28 mouse cellular contexts compared by ENCODE assay signal in the genomic region with DNA sequence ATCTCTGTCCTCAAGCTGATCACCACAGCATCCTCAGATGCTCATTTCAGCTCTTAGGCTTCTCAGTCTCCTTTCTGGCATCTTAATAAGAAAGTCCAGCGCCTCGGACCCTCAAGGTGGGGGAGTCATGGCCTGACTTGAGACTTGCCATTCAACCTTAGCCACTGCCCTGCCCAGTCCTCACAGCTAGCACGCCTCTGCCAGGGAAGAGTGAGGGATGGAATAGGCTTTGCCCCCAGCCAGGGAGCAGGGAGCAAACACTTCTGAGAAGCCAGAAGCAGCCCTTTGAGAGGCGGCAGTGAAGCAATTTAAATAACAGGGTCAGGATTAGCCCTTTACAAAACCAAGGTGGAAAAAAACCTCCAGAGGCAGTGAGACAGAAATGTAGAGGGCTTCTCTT.
"Had no signal": no experiment of that assay in that cellular context is flagged by ENCODE, and none has a peak within 500 bp of the region (broad histone marks: within the 10 kb centered on the region; RNA-seq: fewer than 3 reads in every experiment).

No protein-coding gene starts in this region.

- H3K36me3 ChIP-seq: embryonic facial prominence, embryonic 10.5 days; embryonic facial prominence, embryonic 12.5 days; embryonic facial prominence, embryonic 13.5 days; embryonic facial prominence, embryonic 15.5 days; forebrain, embryonic 10.5 days; forebrain, embryonic 12.5 days; forebrain, embryonic 15.5 days had no signal

- H3K9me3 ChIP-seq: embryonic facial prominence, embryonic 10.5 days; embryonic facial prominence, embryonic 12.5 days; embryonic facial prominence, embryonic 13.5 days; embryonic facial prominence, embryonic 15.5 days; forebrain, embryonic 10.5 days; forebrain, embryonic 12.5 days; forebrain, embryonic 13.5 days; forebrain, embryonic 15.5 days had no signal

- ATAC-seq: forebrain, embryonic 13.5 days; forebrain, embryonic 14.5 days; forebrain, embryonic 15.5 days; forebrain, embryonic 16.5 days; forebrain, postnatal 0 days had no signal

- H3K9ac ChIP-seq: embryonic facial prominence, embryonic 12.5 days; embryonic facial prominence, embryonic 13.5 days; embryonic facial prominence, embryonic 15.5 days; forebrain, embryonic 12.5 days; forebrain, embryonic 13.5 days; forebrain, embryonic 15.5 days; forebrain, postnatal 0 days had no signal

- H3K4me3 ChIP-seq: embryonic facial prominence, embryonic 10.5 days; embryonic facial prominence, embryonic 12.5 days; embryonic facial prominence, embryonic 13.5 days; embryonic facial prominence, embryonic 15.5 days; erythroblast, embryonic 14.5 days; forebrain, embryonic 10.5 days; forebrain, embryonic 12.5 days; forebrain, embryonic 13.5 days; forebrain, embryonic 15.5 days; gastrocnemius, adult 2 months; heart, adult 2 months had no signal

- H3K4me1 ChIP-seq: embryonic facial prominence, embryonic 10.5 days; embryonic facial prominence, embryonic 12.5 days; embryonic facial prominence, embryonic 13.5 days; embryonic facial prominence, embryonic 15.5 days; forebrain, embryonic 13.5 days; forebrain, embryonic 15.5 days had no signal

- H3K27me3 ChIP-seq: embryonic facial prominence, embryonic 12.5 days; embryonic facial prominence, embryonic 13.5 days; embryonic facial prominence, embryonic 15.5 days; forebrain, embryonic 12.5 days; forebrain, embryonic 13.5 days; forebrain, embryonic 15.5 days had no signal

- DNase-seq: cerebellum, adult 2 months; cerebellum, adult 8-10 months; cerebellum, adult 9-10 months; cerebellum, adult 9-11 months; cerebellum, postnatal 10 days; cerebellum, postnatal 14 days; cerebellum, postnatal 25 days; cerebellum, postnatal 36 days; embryo, embryonic 11 days; forebrain, postnatal 0 days; gastrocnemius, adult 2 months; gastrocnemius, postnatal 10 days; gastrocnemius, postnatal 14 days; gastrocnemius, postnatal 25 days; gastrocnemius, postnatal 36 days; heart, adult 18-20 months; heart, adult 2 months had no signal

- H3K27ac ChIP-seq: embryonic facial prominence, embryonic 10.5 days; embryonic facial prominence, embryonic 12.5 days; embryonic facial prominence, embryonic 13.5 days; embryonic facial prominence, embryonic 15.5 days; forebrain, embryonic 10.5 days; forebrain, embryonic 12.5 days; forebrain, embryonic 13.5 days; forebrain, embryonic 15.5 days; gastrocnemius, adult 2 months; heart, adult 2 months had no signal

- H3K4me2 ChIP-seq: embryonic facial prominence, embryonic 12.5 days; embryonic facial prominence, embryonic 13.5 days; embryonic facial prominence, embryonic 15.5 days; forebrain, embryonic 12.5 days; forebrain, embryonic 13.5 days; forebrain, embryonic 15.5 days had no signal
